Mouse (Mus musculus) 416B (cell line): Measurements from ENCODE around the gene Gm20388.

Experiments used
- DNase-seq: peaks from one replicate; pipeline ENCODE4 v3.0.0; 2011; ENCODE audit warnings: low read depth

The Gm20388 gene

DNA sequence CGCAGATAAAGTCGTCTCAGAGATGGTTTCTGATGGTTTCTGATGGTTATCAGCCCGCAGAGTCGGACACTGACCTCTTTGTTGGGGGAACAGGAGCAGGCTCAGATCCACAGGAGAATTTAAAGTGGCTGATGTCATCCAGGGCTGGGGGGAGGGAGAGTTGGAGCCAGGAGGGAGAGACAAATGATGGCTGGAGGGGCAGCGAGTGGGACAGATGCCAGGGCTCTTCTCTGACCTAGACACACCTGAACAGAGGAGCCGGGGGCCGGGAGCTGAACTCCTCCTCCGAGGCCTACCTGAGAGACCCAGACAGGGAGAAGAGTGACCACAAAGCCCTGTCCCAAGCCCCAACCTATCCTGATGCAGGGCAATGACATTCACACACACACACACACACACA lies 2418.4 kb downstream of the Gm20388 start:
- no peak for DNase-seq

GRCm38 (mm10) chr8:122329553-122330239 lies 2419.1 kb downstream of the Gm20388 start:
- DNase-seq, result no peak

DNA sequence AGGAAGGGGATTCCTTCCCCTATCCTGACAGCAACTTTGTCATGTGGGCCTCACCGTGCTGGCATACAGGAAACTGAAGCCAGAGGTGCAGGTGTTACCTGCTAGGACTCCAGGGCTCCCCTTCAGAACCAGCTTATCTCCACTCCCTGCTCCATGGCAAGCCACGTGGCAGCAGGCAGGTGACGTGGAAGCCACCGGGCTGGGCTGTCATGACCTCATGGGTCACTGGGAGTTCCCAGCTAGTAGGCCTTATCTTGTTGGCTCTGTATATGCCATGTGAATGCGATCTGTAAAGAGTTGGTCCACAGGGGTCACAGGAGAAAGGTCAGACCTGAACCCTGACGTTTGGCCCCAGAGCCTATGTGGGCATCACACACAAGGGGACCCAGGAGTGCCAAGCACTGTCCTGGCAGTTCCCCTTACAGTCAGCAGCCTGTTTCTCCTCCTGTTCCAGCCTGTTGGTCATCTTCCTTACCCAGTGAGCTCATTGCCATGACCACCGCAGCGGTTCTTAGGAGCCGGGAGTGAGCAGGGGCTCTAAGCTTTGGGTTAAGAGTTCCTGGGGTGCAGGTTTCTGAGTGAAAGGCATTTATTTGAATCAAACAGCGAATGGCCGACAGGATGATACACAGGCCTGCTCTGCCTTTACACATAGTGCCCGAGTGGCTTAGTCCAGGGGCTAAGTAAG lies 2419.9 kb downstream of the Gm20388 start:
- DNase-seq, result no peak

GRCm38 (mm10) chr8:122331134-122331523 lies 2420.5 kb downstream of the Gm20388 start:
- peak; percentile 81 for DNase-seq

DNA sequence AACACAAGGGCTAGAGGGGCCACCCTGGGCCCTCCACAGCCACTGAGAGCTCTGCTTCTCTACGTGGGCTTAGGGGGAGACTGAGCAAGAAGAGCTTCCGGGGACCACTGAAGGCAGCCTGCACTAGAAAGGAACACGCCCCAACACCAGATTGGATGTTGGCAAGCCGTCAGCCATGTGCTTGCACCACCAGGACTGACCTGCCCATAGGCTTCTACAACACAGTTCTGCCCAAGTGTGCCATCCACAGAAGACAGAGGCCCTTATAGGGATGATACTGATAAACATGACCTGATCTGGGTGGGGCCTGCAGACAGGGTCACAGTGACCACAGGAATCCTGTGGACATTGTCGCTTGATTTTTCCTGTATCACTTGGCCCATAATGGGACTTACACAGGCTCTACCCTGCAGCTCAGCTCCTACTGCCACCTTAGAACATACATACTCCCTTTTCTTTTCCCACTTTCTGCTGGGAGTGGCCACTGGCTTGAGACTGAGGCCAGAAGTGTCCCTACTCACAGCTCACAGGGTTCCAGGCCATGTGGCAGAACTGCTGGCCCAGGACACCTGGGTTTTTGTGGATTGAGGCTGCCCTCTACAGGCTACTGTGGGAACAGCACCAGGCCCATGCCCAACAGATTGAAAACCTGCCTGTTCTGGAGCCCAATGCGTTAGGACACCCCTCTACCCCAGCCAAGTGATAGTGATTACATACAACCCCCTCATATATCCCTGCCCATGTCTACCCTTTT lies 2422.3 kb downstream of the Gm20388 start:
- DNase-seq, result peak; percentile 80

- no peak for DNase-seq
These were observed 2422.9 kb downstream of the Gm20388 start for GRCm38 (mm10) chr8:122333531-122333930.

- no peak for DNase-seq
These were observed 2424.3 kb downstream of the Gm20388 start for GRCm38 (mm10) chr8:122334791-122335490.

- DNase-seq, result no peak
These were observed 2425.1 kb downstream of the Gm20388 start for GRCm38 (mm10) chr8:122335638-122336250.

DNA sequence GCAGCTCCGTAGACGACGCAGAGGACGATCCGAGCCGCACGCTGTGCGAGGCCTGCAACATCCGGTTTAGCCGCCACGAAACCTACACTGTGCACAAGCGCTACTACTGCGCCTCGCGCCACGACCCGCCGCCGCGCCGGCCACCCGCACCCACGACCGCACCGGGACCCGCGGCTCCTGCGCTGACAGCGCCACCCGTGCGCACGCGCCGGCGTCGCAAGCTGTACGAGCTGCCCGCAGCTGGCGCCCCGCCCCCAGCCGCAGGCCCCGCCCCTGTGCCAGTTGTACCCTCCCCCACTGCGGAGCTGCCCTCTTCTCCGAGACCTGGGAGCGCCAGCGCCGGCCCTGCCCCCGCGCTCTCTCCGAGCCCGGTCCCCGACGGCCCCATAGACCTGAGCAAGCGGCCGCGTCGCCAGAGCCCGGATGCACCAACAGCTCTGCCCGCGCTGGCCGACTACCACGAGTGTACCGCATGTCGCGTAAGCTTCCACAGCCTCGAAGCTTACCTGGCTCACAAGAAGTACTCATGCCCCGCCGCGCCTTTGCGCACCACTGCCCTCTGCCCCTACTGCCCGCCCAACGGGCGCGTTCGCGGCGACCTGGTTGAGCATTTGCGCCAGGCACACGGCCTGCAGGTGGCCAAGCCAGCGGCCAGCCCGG lies 2425.7 kb downstream of the Gm20388 start:
- DNase-seq, result no peak

DNA sequence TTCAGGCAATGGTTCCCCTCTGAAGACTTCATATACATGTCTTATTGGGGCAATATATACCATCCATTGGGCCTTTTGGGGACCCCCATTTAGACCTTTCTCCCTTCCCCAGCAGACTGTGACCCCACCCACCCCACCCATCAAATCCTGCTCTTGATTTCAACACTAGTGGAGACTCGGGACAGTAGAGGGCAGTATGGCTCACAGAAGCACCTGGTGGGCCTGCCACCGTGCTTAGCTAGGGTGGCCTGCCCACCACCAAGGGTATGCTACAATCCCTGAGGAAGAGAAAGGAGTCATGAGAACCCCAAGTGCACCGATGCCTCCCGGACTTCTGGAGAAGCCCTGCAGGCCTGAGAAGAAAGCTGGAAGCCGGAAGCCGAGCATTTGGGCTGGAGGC lies 2428.2 kb downstream of the Gm20388 start:
- no peak for DNase-seq

DNA sequence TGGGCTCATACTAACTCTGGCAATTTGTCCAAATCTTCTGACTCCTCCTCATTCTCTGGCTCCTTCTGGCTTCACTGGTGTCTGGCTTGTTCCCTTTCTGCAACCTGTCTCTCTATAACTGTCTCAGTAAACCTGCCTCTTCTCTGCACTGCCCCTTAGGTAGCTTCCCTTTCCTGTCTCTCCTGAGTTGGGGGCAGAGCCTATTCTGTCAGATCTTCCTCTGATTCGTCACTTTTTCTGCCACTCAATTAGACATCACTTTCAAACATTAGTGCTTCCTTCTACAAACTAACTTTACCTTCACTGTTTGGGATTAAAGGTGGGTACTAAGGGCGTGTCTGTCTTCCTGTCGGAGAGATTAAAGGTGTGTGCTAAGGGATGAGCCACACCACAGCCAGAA lies 2430.1 kb downstream of the Gm20388 start:
- DNase-seq, result no peak

GRCm38 (mm10) chr8:122341790-122342189 lies 2431.1 kb downstream of the Gm20388 start:
- no peak for DNase-seq

GRCm38 (mm10) chr8:122342362-122342761 lies 2431.7 kb downstream of the Gm20388 start:
- no peak for DNase-seq

GRCm38 (mm10) chr8:122342806-122343209 lies 2432.2 kb downstream of the Gm20388 start:
- peak; percentile 82 for DNase-seq

GRCm38 (mm10) chr8:122343341-122343740 lies 2432.7 kb downstream of the Gm20388 start:
- DNase-seq, result no peak

DNA sequence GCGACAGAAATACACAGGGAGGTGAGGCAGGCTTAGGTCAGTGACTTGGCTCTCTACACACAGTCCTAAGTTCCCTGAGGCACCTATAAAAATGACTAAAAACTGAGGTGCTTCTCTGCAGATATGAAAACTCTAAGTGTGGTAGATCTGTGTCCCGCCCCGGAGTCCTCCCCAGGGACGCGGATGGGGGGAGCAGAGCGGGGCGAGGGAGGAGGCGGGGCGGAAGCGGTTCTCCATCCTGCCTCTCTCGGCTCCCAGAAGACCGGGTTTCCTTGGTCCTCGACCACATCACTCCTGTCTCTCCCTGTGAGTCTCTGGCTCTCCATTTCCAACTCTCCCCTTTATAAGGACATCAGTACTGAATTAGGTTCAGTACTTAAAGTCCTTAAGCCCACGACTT lies 2433.1 kb downstream of the Gm20388 start:
- no peak for DNase-seq

DNA sequence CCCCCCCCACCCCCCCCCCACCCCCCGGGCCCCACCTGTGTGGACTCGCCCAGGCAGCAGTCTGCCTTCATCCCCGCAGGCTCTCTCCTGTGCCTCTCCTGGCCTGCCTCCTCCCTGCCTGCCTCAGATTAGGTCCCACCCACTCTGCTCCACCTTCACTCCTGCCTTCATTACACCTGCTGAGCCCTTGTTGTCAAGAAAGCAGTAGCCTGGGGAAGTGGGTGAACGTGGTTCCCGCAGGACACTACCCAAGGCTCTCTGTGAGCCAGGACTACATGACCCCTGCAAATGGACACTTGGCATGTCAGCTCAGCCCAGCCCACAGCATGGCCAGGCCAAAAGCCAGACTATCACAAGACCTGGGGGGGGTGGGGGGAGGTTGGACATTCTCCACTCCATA lies 2433.6 kb downstream of the Gm20388 start:
- DNase-seq, result no peak

DNA sequence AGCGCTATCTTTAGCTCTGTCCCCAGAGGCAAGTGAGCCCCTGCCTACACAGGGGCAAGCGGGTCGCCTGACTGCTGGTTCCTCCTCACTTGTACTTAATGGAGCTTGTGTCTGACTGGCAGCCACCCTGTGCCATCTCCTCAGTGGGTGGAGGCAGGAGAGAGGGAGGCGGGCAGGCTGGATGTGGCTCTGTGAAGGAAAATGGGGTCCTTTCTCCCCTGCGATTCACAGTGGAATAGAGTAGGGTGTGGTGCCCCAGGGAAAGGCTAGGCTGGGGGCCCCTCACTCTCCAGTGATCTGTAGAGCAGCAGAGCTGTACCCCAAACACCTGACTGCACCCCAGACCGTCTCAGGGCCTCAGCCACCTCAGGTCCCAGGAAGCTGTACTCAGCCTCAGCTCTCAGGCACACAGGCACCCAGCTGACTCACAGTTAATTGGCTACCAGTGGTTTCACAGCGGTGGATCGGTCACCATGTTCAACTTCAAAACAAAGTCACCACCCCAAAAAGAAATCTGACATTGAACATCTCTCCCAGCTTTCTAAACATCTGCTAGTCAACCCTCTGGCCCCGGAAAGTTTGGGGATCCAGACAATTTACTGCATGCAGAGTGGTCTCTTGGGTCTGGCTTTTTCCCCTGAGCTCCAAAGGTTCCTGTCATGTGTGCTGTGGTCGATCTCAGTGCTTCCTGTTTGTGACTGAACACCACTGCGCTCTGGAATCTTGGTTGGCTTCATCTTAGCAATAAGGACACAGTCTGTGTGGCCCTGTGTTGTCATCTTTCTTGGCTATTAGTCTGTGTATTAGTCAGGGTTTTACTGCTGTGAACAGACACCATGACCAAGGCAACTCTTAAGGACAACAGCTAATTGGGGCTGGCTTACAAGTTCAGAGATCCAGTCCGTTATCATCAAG lies 2434.8 kb downstream of the Gm20388 start:
- DNase-seq, result peak; percentile 67

- no peak for DNase-seq
These were observed 2437.3 kb downstream of the Gm20388 start for GRCm38 (mm10) chr8:122347811-122348552.
